Mouse (Mus musculus) bone marrow macrophage, adult 2 months (primary cell): ENCODE data around the gene Unc119b.

ENCODE experiments used
- CTCF ChIP-seq: IDR thresholded peaks from 2 replicates; pipeline ENCODE4 v1.5.1; 2012; ENCODE audit warnings: low read depth, mild to moderate bottlenecking, low read length, moderate library complexity
- POLR2A ChIP-seq: IDR thresholded peaks from 2 replicates; pipeline ENCODE4 v1.6.1; 2012; ENCODE audit warnings: mild to moderate bottlenecking, low read depth, low read length, borderline replicate concordance

- TF ChIP-seq POLR2A (no peak), CTCF (no peak)
Observed at GRCm38 (mm10) chr5:115152132-115152956, 17.6 kb upstream of the Unc119b start.
